24 mouse cellular contexts compared by ENCODE assay signal in genomic region chr14:47574721-47575120, GRCm38 (mm10). TPM values are rescaled to one million over a fixed set of nuclear protein-coding genes. Genes with fewer than 3 reads are reported as not detected.
DNase-seq lines count a peak whose midpoint lies in the region; ATAC-seq and TF ChIP-seq lines count a peak whose summit lies in the region.
"Had no signal": no experiment of that assay in that cellular context is flagged by ENCODE, and none has a peak within 500 bp of the region (broad histone marks: within the 10 kb centered on the region; RNA-seq: fewer than 3 reads in every experiment).

No protein-coding gene starts in this region.

- no peaks in the 10 kb centered on the region for H3K9me3 ChIP-seq in liver, postnatal 0 days (ENCODE audit: low read length)
- no peaks in the 10 kb centered on the region for H3K9me3 ChIP-seq in ES-E14 (ENCODE audit: control insufficient read depth, insufficient read depth, low read depth, low read length)
- no peaks in the 10 kb centered on the region for H3K9me3 ChIP-seq in midbrain, embryonic 15.5 days
- H3K9me3 ChIP-seq: forebrain, embryonic 10.5 days; limb, embryonic 13.5 days; liver, embryonic 15.5 days; midbrain, embryonic 12.5 days; neural tube, embryonic 13.5 days had no signal

- in situ Hi-C loops in ES-E14 (cut with MboI; ENCODE audit: low sequenced_read_pairs in 2 of 2, unreplicated experiment in 2 of 2): no loop called here

- H3K4me3 ChIP-seq in liver, postnatal 0 days (ENCODE audit: low read depth, low read length): no peak overlapping the region
- no peak overlapping the region for H3K4me3 ChIP-seq in ES-E14 (ENCODE audit: insufficient read depth in 1 of 2, low read depth in 1 of 2, low read length in 2 of 2, poor library complexity in 1 of 2, severe bottlenecking in 1 of 2)
- no peak overlapping the region for H3K4me3 ChIP-seq in midbrain, embryonic 15.5 days
- no peak overlapping the region for H3K4me3 ChIP-seq in layer of hippocampus, adult 2 months
- H3K4me3 ChIP-seq: forebrain, embryonic 10.5 days; limb, embryonic 13.5 days; liver, embryonic 15.5 days; midbrain, embryonic 12.5 days; neural tube, embryonic 13.5 days had no signal

- no peak overlapping the region for H3K4me2 ChIP-seq in liver, postnatal 0 days (ENCODE audit: low read depth, low read length)
- H3K4me2 ChIP-seq in midbrain, embryonic 15.5 days: no peak overlapping the region
- H3K4me2 ChIP-seq: heart, embryonic 11.5 days; limb, embryonic 13.5 days; liver, embryonic 15.5 days; midbrain, embryonic 12.5 days; neural tube, embryonic 13.5 days had no signal

- H3K9ac ChIP-seq in liver, postnatal 0 days (replicated peaks): no peak overlapping the region
- H3K9ac ChIP-seq in ES-E14 (ENCODE audit: insufficient read depth, low read depth, low read length, poor library complexity, severe bottlenecking): no peak overlapping the region; the same call in 1 of the 2 replicates
- no peak overlapping the region for H3K9ac ChIP-seq in midbrain, embryonic 15.5 days
- H3K9ac ChIP-seq: limb, embryonic 13.5 days; liver, embryonic 15.5 days; midbrain, embryonic 12.5 days; neural tube, embryonic 13.5 days had no signal

- TF ChIP-seq EP300 in liver, postnatal 0 days (IDR thresholded peaks at IDR 0.05; ENCODE audit: low read depth): no peak

- no peaks in the 10 kb centered on the region for H3K4me1 ChIP-seq in liver, postnatal 0 days (ENCODE audit: insufficient read depth)
- peaks cover 2 to 7% of the 10 kb centered on the region in 2 experiments for H3K4me1 ChIP-seq in ES-E14 (ENCODE audit: control insufficient read depth in 2 of 2, insufficient read depth in 2 of 2, low read length in 2 of 2, poor library complexity in 1 of 2)
- H3K4me1 ChIP-seq in midbrain, embryonic 15.5 days: no peaks in the 10 kb centered on the region
- H3K4me1 ChIP-seq: forebrain, embryonic 10.5 days; limb, embryonic 13.5 days; midbrain, embryonic 12.5 days; neural tube, embryonic 13.5 days had no signal

- ATAC-seq in liver, postnatal 0 days: no peak
- no peak for ATAC-seq in midbrain, embryonic 15.5 days (replicated peaks)
- ATAC-seq: forebrain, embryonic 16.5 days; hindbrain, postnatal 0 days had no signal

- peak; percentile 30; the same call in 1 of the 2 replicates for TF ChIP-seq CTCF in liver, postnatal 0 days (IDR thresholded peaks at IDR 0.05; ENCODE audit: low read depth)
- no peak for TF ChIP-seq CTCF in layer of hippocampus, adult 2 months (conservative IDR thresholded peaks at IDR 0.05)

- H3K36me3 ChIP-seq in liver, postnatal 0 days (replicated peaks; ENCODE audit: insufficient read depth, low read length): no peaks in the 10 kb centered on the region
- H3K36me3 ChIP-seq in ES-E14 (ENCODE audit: control insufficient read depth, insufficient read depth, low read length, poor library complexity, severe bottlenecking): no peaks in the 10 kb centered on the region
- H3K36me3 ChIP-seq in midbrain, embryonic 15.5 days (replicated peaks): no peaks in the 10 kb centered on the region
- H3K36me3 ChIP-seq: forebrain, embryonic 10.5 days; limb, embryonic 13.5 days; liver, embryonic 15.5 days; midbrain, embryonic 12.5 days; neural tube, embryonic 13.5 days had no signal

- DNase-seq in liver, postnatal 0 days: no peak
- no peak for DNase-seq in liver
- DNase-seq in A20 (ENCODE audit: low read depth, low spot score): peak; percentile 77
- no peak for DNase-seq in ES-E14 (ENCODE audit: low read depth, low spot score)
- DNase-seq in ZHBTc4 (ENCODE audit: low read depth, low spot score): peak; percentile 92
- no peak for DNase-seq in layer of hippocampus, adult 2 months (ENCODE audit: low spot score in 2 of 2)
- no peak for DNase-seq in heart, adult 8-10 months (ENCODE audit: low spot score)
- DNase-seq: adrenal gland, adult 2 months; cerebellum, adult 11 months; cerebellum, adult 9-11 months; gastrocnemius, postnatal 10 days; kidney, adult 11 months; layer of hippocampus, postnatal 36 days; lung, postnatal 10 days; thymus, adult 2 months had no signal

- WGBS in liver, postnatal 0 days (ENCODE audit: insufficient replicate concordance): 74% methylated on average over 11 of the region's 11 CpGs
- 79% methylated on average over 11 of the region's 11 CpGs for WGBS in midbrain, embryonic 15.5 days

- H3K27ac ChIP-seq in liver, postnatal 0 days (ENCODE audit: low read depth): no peak overlapping the region
- peak overlapping the region; percentile 51 for H3K27ac ChIP-seq in ES-E14 (ENCODE audit: insufficient read depth, low read depth, low read length, poor library complexity, severe bottlenecking)
- no peak overlapping the region for H3K27ac ChIP-seq in midbrain, embryonic 15.5 days
- no peak overlapping the region for H3K27ac ChIP-seq in layer of hippocampus, adult 2 months
- H3K27ac ChIP-seq: forebrain, embryonic 10.5 days; hindbrain, postnatal 0 days; limb, embryonic 13.5 days; liver, embryonic 15.5 days; midbrain, embryonic 12.5 days; neural tube, embryonic 13.5 days had no signal

- no peaks in the 10 kb centered on the region for H3K27me3 ChIP-seq in liver, postnatal 0 days (ENCODE audit: insufficient read depth, low read length)
- H3K27me3 ChIP-seq in midbrain, embryonic 15.5 days (replicated peaks): no peaks in the 10 kb centered on the region
- H3K27me3 ChIP-seq: limb, embryonic 13.5 days; midbrain, embryonic 12.5 days; neural tube, embryonic 13.5 days had no signal

TF ChIP-seq in ES-E14, 5 proteins besides CTCF, POLR2A, EP300 and RAD21:
- no peak for TF ChIP-seq MAFK (IDR thresholded peaks at IDR 0.05; ENCODE audit: insufficient read depth, low read depth, low read length)
- peak; percentile 31; the same call in 1 of the 2 replicates for TF ChIP-seq ZC3H11A (IDR thresholded peaks at IDR 0.05; ENCODE audit: borderline replicate concordance, low read depth, low read length)
- TF ChIP-seq ZNF384 (IDR thresholded peaks at IDR 0.05; ENCODE audit: low read depth, low read length): no peak
- no peak for TF ChIP-seq HCFC1 (IDR thresholded peaks at IDR 0.05; ENCODE audit: borderline replicate concordance, insufficient read depth, low read length)

RNA-seq across cellular contexts. Expression of gene Atg14, which starts 4.3 kb away (rescaled TPM):
- polyA plus RNA-seq in liver, postnatal 0 days (2015; fragmentation: Nextera tagmentation; extraction: Ambion mirVana): 5.6 and 6.3 TPM in 2 replicates
- total RNA-seq in ES-E14 (2012; rRNA removed): 19.8 and 22.5 TPM in 2 replicates
- 17.9 and 21.7 TPM in 2 replicates for polyA plus RNA-seq in midbrain, embryonic 15.5 days (2015; fragmentation: Nextera tagmentation; extraction: Ambion mirVana)
- total RNA-seq in layer of hippocampus, adult 2 months (2021): 10 to 100 TPM; 19.7 to 20.9 TPM
- 10 to 100 TPM in 2 of 4 experiments, 1 to 10 TPM in 2; 8.0 to 11.3 (median 9.8) TPM for total RNA-seq in heart, adult 8-10 months (2022)

Comparison
In these comparisons a context has a peak if more than half of its experiments do, and no peak if none do; other contexts are left out.
1. DNase-seq: peak in A20 (single experiment) and ZHBTc4 (single experiment); none in liver, postnatal 0 days (single experiment), liver (single experiment), ES-E14 (single experiment), layer of hippocampus, adult 2 months (0 of 2) and heart, adult 8-10 months (single experiment).